Mouse (Mus musculus): Measurements from ENCODE around the gene Pard3. TPM values are rescaled to one million over a fixed set of nuclear protein-coding genes. Genes with fewer than 3 reads are reported as not detected.

The Pard3 gene
- polyA plus RNA-seq, 2 experiments, result 4.5 TPM

DNA sequence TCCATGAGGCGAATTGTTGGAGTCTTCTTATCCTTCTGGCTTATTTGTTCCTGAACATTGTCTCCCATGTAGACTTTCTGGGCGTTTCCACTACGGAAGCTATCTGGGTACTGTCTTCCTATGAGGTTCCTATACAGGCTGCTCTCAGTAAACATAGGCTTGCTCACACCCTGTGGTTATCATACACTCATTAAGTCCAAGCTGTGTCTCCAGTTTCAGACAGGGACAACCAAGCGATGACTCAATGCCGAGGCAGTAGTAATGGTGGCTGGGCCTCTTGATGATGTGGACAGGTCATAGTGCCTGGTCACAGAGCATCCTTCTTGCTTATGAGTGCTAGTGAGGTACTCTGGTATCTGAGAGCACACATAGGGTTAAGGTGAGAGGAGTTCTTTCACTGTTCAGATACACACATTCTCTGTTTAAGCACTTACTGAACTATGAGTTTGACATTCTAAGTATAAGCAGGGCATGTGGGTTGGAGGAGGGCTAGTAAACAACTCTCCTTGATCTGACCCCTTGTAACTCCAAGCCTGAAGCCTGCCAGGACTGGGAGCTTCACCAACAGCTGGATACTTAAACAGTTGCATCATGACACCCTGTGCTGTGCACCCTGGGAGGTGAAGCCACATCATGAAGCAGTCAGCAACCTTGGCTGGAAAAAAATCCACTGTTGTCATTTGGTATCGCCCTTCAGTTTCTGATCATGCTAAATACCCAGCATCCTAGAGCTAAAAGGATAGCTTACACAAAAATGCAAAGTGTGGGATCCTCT, 385.6 kb downstream of the Pard3 start:
- no peaks in the 10 kb centered on the region for H3K36me3 ChIP-seq (replicated peaks; ENCODE audit: control insufficient read depth, insufficient read depth, low read depth)
- TF ChIP-seq EP300 (IDR thresholded peaks at IDR 0.05; ENCODE audit: low read depth) (no peak), CTCF (IDR thresholded peaks at IDR 0.05; ENCODE audit: low read depth) (no peak)
- no peaks in the 10 kb centered on the region for H3K27me3 ChIP-seq (ENCODE audit: control insufficient read depth, insufficient read depth, low read length)
- H3K27ac ChIP-seq, result no peak overlapping the region
- no peak overlapping the region for H3K4me2 ChIP-seq (ENCODE audit: low read depth)
- H3K4me3 ChIP-seq (ENCODE audit: insufficient read depth in 1 of 2, low read depth in 2 of 2, low read length in 2 of 2), result no peak overlapping the region
- H3K9ac ChIP-seq (replicated peaks), result no peak overlapping the region
- no peak for DNase-seq (ENCODE audit: low read depth in 3 of 3, low spot score in 3 of 3)
- no peak for ATAC-seq (ENCODE audit: insufficient read depth)
- 73% methylated on average over 6 of the region's 6 CpGs for WGBS (ENCODE audit: insufficient replicate concordance)
- H3K9me3 ChIP-seq (ENCODE audit: control insufficient read depth, low read length), result no peaks in the 10 kb centered on the region
- H3K4me1 ChIP-seq (replicated peaks; ENCODE audit: control insufficient read depth in 2 of 2, insufficient read depth in 2 of 2, low read length in 1 of 2), result no peaks in the 10 kb centered on the region

DNA sequence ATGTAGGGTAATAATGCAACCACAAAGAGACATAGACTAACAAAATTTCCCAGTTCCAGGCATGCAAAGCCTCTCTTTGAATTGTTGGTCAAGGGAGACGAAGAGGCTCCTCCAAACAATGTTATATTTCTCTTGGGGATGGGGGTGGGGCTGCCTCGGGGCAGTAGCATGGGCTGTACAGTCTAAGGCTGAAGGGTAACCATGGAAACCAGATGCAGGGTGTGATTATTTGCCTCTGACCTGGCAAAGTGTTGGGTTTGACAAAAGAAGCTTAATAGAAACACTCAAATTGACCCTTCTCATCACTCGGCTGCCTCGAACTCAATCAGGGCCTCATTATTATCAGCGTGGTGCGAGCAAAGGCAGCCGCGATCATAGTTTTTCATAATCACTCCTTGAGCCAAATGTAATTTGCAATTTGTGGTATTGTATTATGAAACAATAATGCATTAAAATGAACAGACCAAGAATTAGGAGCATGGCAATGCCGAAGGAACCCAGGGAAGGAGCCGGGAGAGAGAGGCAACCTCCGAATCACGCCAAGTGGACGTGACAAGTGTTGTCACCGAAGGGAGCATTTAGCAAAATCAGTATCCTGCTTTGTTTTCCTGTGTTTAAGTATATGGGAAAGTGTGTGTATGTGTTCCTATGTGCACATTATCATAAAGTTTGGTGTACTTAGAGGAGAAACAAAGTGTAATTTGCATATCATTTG, 387.4 kb downstream of the Pard3 start:
- no peaks in the 10 kb centered on the region for H3K27me3 ChIP-seq (ENCODE audit: control insufficient read depth, insufficient read depth, low read length)
- no peaks in the 10 kb centered on the region for H3K4me1 ChIP-seq (replicated peaks; ENCODE audit: control insufficient read depth in 2 of 2, insufficient read depth in 2 of 2, low read length in 1 of 2)
- H3K4me2 ChIP-seq (ENCODE audit: low read depth), result no peak overlapping the region
- DNase-seq (ENCODE audit: low read depth in 3 of 3, low spot score in 3 of 3), result no peak
- H3K9me3 ChIP-seq (ENCODE audit: control insufficient read depth, low read length), result no peaks in the 10 kb centered on the region
- no peak overlapping the region for H3K4me3 ChIP-seq (ENCODE audit: insufficient read depth in 1 of 2, low read depth in 2 of 2, low read length in 2 of 2)
- H3K36me3 ChIP-seq (replicated peaks; ENCODE audit: control insufficient read depth, insufficient read depth, low read depth), result no peaks in the 10 kb centered on the region
- no peak overlapping the region for H3K9ac ChIP-seq (replicated peaks)
- no peak for ATAC-seq (ENCODE audit: insufficient read depth)
- H3K27ac ChIP-seq, result no peak overlapping the region
- WGBS (ENCODE audit: insufficient replicate concordance), result 78% methylated on average over 14 of the region's 14 CpGs
- TF ChIP-seq EP300 (IDR thresholded peaks at IDR 0.05; ENCODE audit: low read depth), result no peak
- no peak for TF ChIP-seq CTCF (IDR thresholded peaks at IDR 0.05; ENCODE audit: low read depth)

DNA sequence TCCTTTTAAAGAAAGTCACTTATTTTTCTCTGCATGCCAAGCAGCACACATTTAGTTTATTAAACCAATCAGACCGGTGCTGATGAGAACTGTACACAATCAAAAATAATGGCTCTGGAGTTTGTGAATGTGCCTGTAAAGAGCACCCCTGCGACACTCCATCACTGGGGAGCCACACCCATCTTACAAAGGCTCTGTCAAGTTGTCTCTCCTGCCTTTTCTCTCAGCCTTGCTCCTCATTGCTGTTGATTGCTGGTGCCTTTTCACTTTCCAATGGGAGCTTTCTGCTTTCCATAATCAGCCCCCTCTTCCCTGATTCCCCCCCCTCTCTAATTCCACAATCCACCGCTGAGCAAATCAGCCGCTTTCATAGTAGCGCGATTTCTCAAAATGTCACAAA, 388.7 kb downstream of the Pard3 start:
- Histone ChIP-seq H3K4me1 (replicated peaks; ENCODE audit: control insufficient read depth in 2 of 2, insufficient read depth in 2 of 2, low read length in 1 of 2) (no peaks in the 10 kb centered on the region), H3K9me3 (ENCODE audit: control insufficient read depth, low read length) (no peaks in the 10 kb centered on the region), H3K4me2 (ENCODE audit: low read depth) (no peak overlapping the region), H3K36me3 (replicated peaks; ENCODE audit: control insufficient read depth, insufficient read depth, low read depth) (no peaks in the 10 kb centered on the region), H3K27me3 (ENCODE audit: control insufficient read depth, insufficient read depth, low read length) (no peaks in the 10 kb centered on the region), H3K4me3 (ENCODE audit: insufficient read depth in 1 of 2, low read depth in 2 of 2, low read length in 2 of 2) (no peak overlapping the region), H3K27ac (no peak overlapping the region), H3K9ac (replicated peaks) (no peak overlapping the region)
- no peak for DNase-seq (ENCODE audit: low read depth in 3 of 3, low spot score in 3 of 3)
- 77% methylated on average over 6 of the region's 6 CpGs for WGBS (ENCODE audit: insufficient replicate concordance)
- no peak for TF ChIP-seq CTCF (IDR thresholded peaks at IDR 0.05; ENCODE audit: low read depth)
- no peak for TF ChIP-seq EP300 (IDR thresholded peaks at IDR 0.05; ENCODE audit: low read depth)
- ATAC-seq (ENCODE audit: insufficient read depth), result no peak

- Histone ChIP-seq H3K36me3 (replicated peaks; ENCODE audit: control insufficient read depth, insufficient read depth, low read depth) (no peaks in the 10 kb centered on the region), H3K9ac (replicated peaks) (no peak overlapping the region), H3K4me1 (replicated peaks; ENCODE audit: control insufficient read depth in 2 of 2, insufficient read depth in 2 of 2, low read length in 1 of 2) (0 out of 4 replicates have a peak, but pooled peaks cover 0 to 1% of the 10 kb centered on the region in 2 experiments), H3K4me2 (ENCODE audit: low read depth) (no peak overlapping the region), H3K27ac (no peak overlapping the region), H3K27me3 (ENCODE audit: control insufficient read depth, insufficient read depth, low read length) (no peaks in the 10 kb centered on the region), H3K4me3 (ENCODE audit: insufficient read depth in 1 of 2, low read depth in 2 of 2, low read length in 2 of 2) (no peak overlapping the region), H3K9me3 (ENCODE audit: control insufficient read depth, low read length) (no peaks in the 10 kb centered on the region)
- 45% methylated on average over 3 of the region's 3 CpGs for WGBS (ENCODE audit: insufficient replicate concordance)
- ATAC-seq (ENCODE audit: insufficient read depth) (no peak), DNase-seq (ENCODE audit: low read depth in 3 of 3, low spot score in 3 of 3) (no peak)
- TF ChIP-seq CTCF (IDR thresholded peaks at IDR 0.05; ENCODE audit: low read depth) (no peak), EP300 (IDR thresholded peaks at IDR 0.05; ENCODE audit: low read depth) (no peak)
These were observed 394.2 kb downstream of the Pard3 start for GRCm38 (mm10) chr8:127457901-127458300.

GRCm38 (mm10) chr8:127461173-127461572, 397.5 kb downstream of the Pard3 start:
- Histone ChIP-seq H3K9ac (replicated peaks) (no peak overlapping the region), H3K27ac (no peak overlapping the region), H3K4me2 (ENCODE audit: low read depth) (no peak overlapping the region), H3K9me3 (ENCODE audit: control insufficient read depth, low read length) (no peaks in the 10 kb centered on the region), H3K36me3 (replicated peaks; ENCODE audit: control insufficient read depth, insufficient read depth, low read depth) (no peaks in the 10 kb centered on the region), H3K4me3 (ENCODE audit: insufficient read depth in 1 of 2, low read depth in 2 of 2, low read length in 2 of 2) (no peak overlapping the region), H3K4me1 (replicated peaks; ENCODE audit: control insufficient read depth in 2 of 2, insufficient read depth in 2 of 2, low read length in 1 of 2) (0 out of 4 replicates have a peak, but pooled peaks cover 0 to 1% of the 10 kb centered on the region in 2 experiments), H3K27me3 (ENCODE audit: control insufficient read depth, insufficient read depth, low read length) (no peaks in the 10 kb centered on the region)
- TF ChIP-seq EP300 (IDR thresholded peaks at IDR 0.05; ENCODE audit: low read depth) (no peak), CTCF (IDR thresholded peaks at IDR 0.05; ENCODE audit: low read depth) (no peak)
- WGBS (ENCODE audit: insufficient replicate concordance), result 37% methylated on average over 3 of the region's 3 CpGs
- DNase-seq (ENCODE audit: low read depth in 3 of 3, low spot score in 3 of 3), result no peak
- ATAC-seq (ENCODE audit: insufficient read depth), result no peak
